Mouse (Mus musculus): ENCODE results near the gene Gab3.
"Not testable (repeated sequence)": the region's sequence is repeated elsewhere in the genome, so short reads cannot be mapped to it uniquely, and the experiment has no call there.

The Gab3 gene

DNA sequence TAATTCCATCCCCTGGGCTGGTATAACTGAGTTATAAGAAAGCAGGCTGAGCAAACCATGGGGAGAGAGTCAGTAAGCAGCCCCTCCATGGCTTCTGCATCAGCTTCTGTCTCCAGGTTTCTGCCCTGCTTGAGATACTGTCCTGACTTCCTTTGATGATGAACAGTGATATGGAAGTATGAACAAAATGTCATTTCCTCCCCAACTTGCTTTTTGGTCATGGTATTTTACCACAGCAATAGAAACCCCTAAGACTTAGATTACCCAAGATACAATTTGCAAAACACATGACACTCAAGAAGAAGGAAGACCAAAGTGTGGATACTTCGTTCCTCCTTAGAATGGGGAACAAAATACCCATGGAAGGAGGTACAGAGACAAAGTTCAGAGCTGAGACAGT, 51.2 kb downstream of the Gab3 start:
- DNase-seq: not testable (repeated sequence)

GRCm38 (mm10) chrX:74983734-74984133, 101.5 kb downstream of the Gab3 start:
- DNase-seq: no peak

DNA sequence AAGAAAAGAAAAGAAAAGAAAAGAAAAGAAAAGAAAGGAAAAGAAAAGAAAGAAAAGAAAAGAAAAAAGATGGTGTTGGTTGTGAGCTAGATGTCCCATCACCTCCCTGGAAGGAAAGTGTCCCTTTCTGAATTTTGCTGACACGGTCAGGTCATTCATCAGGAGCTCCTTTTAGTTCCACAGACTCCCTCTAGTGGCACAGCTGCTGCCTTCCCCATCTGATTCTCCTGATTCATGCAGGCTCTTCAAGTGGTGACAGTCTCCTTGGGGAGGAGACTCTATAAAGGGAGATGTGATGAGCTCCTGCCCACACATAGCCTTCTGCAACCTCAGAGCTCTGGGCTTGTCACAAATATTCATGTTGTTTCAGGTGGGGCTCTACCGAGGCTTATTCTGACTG, 122.4 kb downstream of the Gab3 start:
- peak; percentile 14 for DNase-seq

- not testable (repeated sequence) for DNase-seq
These were observed 126.1 kb downstream of the Gab3 start for GRCm38 (mm10) chrX:74959161-74959560.

Measured in cerebellum, adult 18-20 months (tissue).